Mouse (Mus musculus) left cerebral cortex, adult 2 months (tissue): ENCODE measurements around the gene Ank3. TPM values are rescaled to one million over a fixed set of nuclear protein-coding genes. Genes with fewer than 3 reads are reported as not detected.

ENCODE experiments used
- DNase-seq, 2 experiments: peaks; one replicate each; pipeline ENCODE4 v3.0.0; 2021 to 2022; ENCODE audit warnings: low spot score in 2 of 2, mixed read lengths in 1 of 2; ENCODE audit errors: extremely low spot score in 1 of 2
- H3K27ac ChIP-seq: fragments of 200-600 bp; 2 replicates; pipeline ENCODE4 v1.8.1; 2022
- H3K4me3 ChIP-seq: fragments of 200-600 bp; 2 replicates; pipeline ENCODE4 v1.8.1; 2022
- CTCF ChIP-seq: fragments of 200-600 bp; IDR thresholded peaks from 2 replicates; pipeline ENCODE4 v1.8.1; 2022; ENCODE audit warnings: antibody characterized with exemption, mild to moderate bottlenecking, moderate library complexity
- intact Hi-C: fragments of 180-260 bp; cut with DNase I; formaldehyde crosslinking; loops from one replicate; pipeline ENCODE4 v1.15.1; 2025
- total RNA-seq, 2 experiments: library from RNA; stranded (reverse); gene quantifications; 2 replicates each; pipeline ENCODE4 v1.2.3; 2021

Gene Ank3
- total RNA-seq, 2 experiments from 2014 or later = 520 to 555 TPM

- TF ChIP-seq CTCF = no peak
- Histone ChIP-seq H3K27ac (peak overlapping the region; percentile 78), H3K4me3 (no peak overlapping the region)
- peak in 1 of 2 experiments; percentile 41 for DNase-seq
- intact Hi-C loops = no loop called here
These were observed 245.4 kb downstream of the Ank3 start for GRCm38 (mm10) chr10:69643986-69644385.

GRCm38 (mm10) chr10:69645311-69645802 lies 246.8 kb downstream of the Ank3 start:
- intact Hi-C loops = no loop called here
- TF ChIP-seq CTCF = no peak
- Histone ChIP-seq H3K4me3 (no peak overlapping the region), H3K27ac (peak overlapping the region; percentile 78)
- peak in 1 of 2 experiments; percentile 6 for DNase-seq

- intact Hi-C loops = no loop called here
- peak in 1 of 2 experiments; percentile 9 for DNase-seq
- TF ChIP-seq CTCF = no peak
- Histone ChIP-seq H3K27ac (peak overlapping the region; percentile 57), H3K4me3 (no peak overlapping the region)
These were observed 247.4 kb downstream of the Ank3 start for GRCm38 (mm10) chr10:69645929-69646328.

DNA sequence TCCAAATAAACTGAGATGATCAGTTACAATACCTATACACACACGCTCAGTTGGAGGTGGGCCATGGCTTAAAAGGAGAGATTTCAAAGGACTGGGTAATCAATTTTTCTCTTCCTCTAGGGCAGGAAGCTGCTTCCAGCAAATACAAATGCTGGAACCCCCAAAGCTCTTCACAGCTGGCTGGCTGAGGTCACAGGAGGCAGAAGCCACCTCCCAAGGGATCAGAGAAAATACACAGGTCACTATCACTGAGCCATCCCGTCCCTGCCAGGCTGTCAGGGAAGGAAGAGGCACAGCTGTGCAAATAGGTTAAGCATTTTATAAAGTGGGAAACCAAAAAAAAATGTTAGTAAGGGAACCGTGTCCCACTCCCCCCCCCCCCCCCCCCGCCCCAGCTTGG lies 251.5 kb downstream of the Ank3 start:
- Histone ChIP-seq H3K27ac (no peak overlapping the region), H3K4me3 (no peak overlapping the region)
- no peak for DNase-seq
- intact Hi-C loops = loop anchor here (5.0 kb wide), 1 partner anchor 283 kb away; no protein-coding TSS in a partner anchor
- no peak for TF ChIP-seq CTCF

DNA sequence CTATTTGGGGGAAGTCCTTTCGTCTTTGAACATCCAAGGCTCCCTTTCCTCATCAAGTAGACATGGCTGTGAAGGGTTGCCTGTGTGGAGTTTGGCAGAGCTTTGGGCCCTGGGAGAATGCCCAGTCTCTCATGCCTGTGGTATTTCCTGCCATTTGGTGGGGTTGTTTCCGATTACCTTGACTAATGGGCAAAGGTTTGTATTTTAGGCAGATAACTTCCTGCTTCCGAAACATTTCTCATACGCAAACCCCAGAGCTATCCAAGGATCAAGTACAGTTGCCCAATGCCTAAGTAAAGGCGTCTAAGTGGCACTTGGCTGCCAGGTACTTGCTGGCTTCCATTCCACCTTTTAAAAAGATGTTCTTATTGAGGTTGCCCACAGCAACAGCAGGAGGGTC lies 254.1 kb downstream of the Ank3 start:
- DNase-seq = no peak
- H3K4me3 ChIP-seq = no peak overlapping the region
- intact Hi-C loops = loop anchor here (5.0 kb wide), 1 partner anchor 285 kb away; no protein-coding TSS in a partner anchor
- peak overlapping the region; percentile 40; the same call in 1 of the 2 replicates for H3K27ac ChIP-seq
- no peak for TF ChIP-seq CTCF

DNA sequence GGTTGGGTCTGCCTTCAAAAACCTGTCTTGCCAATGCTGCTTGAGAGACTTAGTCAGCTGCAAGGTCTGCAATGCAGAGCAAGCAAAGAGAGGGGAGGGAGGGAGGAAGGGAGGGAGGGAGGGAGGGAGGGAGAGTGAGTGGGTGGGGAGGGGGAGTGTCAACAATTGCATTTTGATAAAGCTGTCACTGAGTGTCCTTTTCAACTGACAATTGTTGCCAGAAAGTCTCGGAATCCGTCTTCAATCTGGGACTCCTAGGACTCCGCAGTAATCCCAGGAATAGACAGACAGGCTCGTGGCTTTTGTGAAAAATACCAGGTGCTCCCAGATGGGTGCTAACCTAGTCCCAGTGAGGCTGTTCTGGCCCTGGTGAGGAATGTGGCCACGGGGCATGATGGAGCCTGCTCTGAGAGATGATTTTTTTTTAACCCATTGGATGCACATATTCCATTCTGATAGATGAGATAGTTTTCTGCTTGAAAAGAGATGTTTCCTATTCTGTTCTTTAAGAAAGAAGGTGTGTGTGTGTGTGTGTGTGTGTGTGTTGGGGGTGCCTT lies 254.6 kb downstream of the Ank3 start:
- intact Hi-C loops = loop anchor here (5.0 kb wide), 1 partner anchor 286 kb away; no protein-coding TSS in a partner anchor

GRCm38 (mm10) chr10:69654176-69654575 lies 255.6 kb downstream of the Ank3 start:
- DNase-seq = no peak
- TF ChIP-seq CTCF = peak; percentile 9; the same call in 1 of the 2 replicates
- intact Hi-C loops = loop anchor here (1.0 to 5.0 kb wide), 3 partner anchors 119 to 287 kb away; no protein-coding TSS in a partner anchor
- no peak overlapping the region for H3K27ac ChIP-seq
- no peak overlapping the region for H3K4me3 ChIP-seq

More for the DNA sequence above, 254.6 kb downstream of the Ank3 start:
- DNase-seq = no peak
- no peak for TF ChIP-seq CTCF
- H3K27ac ChIP-seq = no peak overlapping the region
- H3K4me3 ChIP-seq = no peak overlapping the region

DNA sequence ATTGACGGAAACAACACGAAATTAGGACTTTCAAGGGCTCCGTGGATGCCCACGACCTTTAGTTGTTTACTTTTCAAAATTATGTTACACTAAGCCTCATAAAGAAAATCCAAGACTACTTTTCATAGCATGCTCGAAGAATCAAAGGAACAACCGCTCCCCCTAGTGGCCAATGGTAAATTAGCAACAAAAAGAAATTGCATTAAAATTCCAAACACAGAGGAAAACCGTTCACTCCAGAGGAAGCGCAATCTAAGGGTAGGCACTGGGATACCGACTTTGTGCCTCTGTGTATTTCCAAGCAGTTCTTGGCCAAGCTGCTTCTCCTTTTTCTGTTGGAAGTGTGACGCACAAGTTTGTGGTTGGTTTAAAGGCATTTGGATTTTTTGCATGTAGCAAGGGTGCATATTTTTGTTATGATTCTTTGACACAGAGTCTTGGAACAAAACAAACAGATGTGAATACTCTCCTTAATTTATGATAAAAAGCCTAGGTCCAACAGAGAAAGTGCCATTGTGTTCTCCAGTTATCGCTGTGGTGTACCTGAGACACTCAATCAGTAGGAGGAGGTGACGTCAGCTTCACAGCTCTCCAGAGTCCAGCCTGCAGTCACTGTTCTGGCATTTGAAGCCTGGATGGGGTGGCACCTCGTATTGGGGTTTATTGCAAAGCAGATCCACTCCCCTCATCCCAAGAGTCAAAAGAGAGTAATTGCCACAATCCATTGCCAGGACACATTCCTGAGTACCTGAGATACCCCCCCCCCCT lies 256.5 kb downstream of the Ank3 start:
- Histone ChIP-seq H3K4me3 (no peak overlapping the region), H3K27ac (no peak overlapping the region)
- TF ChIP-seq CTCF = peak; percentile 86
- intact Hi-C loops = loop anchor here (1.0 to 5.0 kb wide), 5 partner anchors 120 to 642 kb away; no protein-coding TSS in a partner anchor
- peak; percentile 52 to 58 for DNase-seq

- Histone ChIP-seq H3K27ac (no peak overlapping the region), H3K4me3 (no peak overlapping the region)
- peak; percentile 89 for TF ChIP-seq CTCF
- no peak for DNase-seq
- intact Hi-C loops = loop anchor here (5.0 kb wide), 2 partner anchors 306 to 641 kb away; no protein-coding TSS in a partner anchor
These were observed 257.7 kb downstream of the Ank3 start for GRCm38 (mm10) chr10:69656321-69656720.

DNA sequence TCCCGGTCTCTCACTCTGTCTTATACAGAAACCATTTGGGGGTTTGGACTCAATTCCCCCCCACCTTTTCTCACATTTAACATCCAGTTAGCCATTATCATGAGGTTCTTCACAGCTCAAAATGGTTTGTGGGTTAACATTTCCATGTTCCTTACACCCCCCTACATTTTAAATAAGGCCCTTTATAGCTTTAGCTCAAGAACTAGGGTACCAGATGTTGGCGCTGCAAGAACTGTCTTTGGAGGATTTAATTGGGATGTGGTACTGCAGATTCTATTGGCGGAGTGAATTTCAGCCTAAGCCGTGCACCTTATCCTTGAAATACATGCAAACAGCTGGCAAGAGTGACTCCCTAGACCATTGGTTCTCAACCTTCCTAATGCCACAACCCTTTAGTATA lies 261.2 kb downstream of the Ank3 start:
- Histone ChIP-seq H3K4me3 (no peak overlapping the region), H3K27ac (peak overlapping the region; percentile 16)
- intact Hi-C loops = loop anchor here (5.0 kb wide), 2 partner anchors 302 to 637 kb away; no protein-coding TSS in a partner anchor
- DNase-seq = no peak
- TF ChIP-seq CTCF = no peak

DNA sequence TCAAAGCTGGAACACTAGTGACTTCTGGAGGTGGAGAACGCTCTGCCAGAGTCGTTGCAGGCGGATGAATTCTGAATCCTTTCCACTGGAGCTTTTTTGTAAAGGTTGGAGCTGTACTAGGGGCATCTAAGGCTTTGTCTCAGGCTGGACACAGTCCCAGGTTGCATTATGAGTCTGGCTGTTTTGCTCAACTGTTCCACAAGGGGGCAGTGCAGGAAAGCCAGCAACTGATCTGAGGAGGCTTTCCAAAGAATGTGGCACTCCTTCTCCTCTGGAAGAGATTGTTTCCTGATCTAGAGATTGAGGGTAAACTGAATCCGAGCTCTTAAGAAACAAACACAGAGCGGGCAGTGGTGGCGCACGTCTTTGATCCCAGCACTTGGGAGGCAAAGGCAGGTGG lies 263.8 kb downstream of the Ank3 start:
- Histone ChIP-seq H3K27ac (no peak overlapping the region), H3K4me3 (no peak overlapping the region)
- DNase-seq = peak; percentile 75 to 87
- intact Hi-C loops = loop anchor here (1.0 to 2.0 kb wide), 3 partner anchors 46 to 183 kb away; no protein-coding TSS in a partner anchor
- peak; percentile 86 for TF ChIP-seq CTCF

DNA sequence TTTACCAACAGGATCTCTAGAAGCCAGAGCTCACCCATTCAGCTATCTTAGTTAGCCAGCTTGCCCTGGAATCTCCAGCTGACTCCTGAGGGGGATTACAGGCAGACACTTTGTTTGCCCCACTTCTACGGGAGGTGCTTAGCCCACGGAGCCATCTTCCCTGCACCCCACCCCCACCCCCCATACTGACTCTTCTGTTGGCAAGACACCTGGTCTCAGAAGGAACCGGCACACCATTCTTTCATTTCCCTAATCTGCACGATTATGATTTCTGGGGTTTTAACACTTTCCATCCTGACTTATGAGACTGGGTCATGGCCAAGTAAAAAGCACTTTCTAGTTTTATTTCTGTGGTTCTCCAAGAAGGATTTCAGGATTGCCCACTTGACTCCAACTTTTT lies 268.9 kb downstream of the Ank3 start:
- intact Hi-C loops = no loop called here
- no peak overlapping the region for H3K27ac ChIP-seq
- no peak overlapping the region for H3K4me3 ChIP-seq
- DNase-seq = no peak
- no peak for TF ChIP-seq CTCF
